Mouse (Mus musculus): ENCODE data around the gene Nfia.

DNA sequence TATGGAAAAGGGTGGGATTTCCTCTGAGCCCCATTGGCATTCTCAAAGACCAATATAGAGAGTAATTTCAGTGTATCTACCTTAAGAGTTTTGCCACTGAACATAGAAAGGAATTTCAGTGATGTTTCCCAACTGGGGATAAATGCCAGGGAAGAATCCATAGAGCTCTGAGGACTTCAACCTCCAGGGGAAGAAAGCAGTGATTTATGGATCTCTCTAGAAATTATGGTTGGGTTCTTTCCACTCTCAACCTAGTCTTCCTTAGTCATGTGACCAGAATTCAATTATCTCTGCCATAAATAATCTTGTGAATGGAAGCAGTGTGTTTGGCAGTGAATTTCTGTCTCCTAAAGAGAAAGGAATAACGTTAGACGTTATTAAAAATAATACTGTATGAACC, 85.0 kb downstream of the Nfia start:
- TF ChIP-seq CTCF (IDR thresholded peaks at IDR 0.05; ENCODE audit: low read depth, low read length) (no peak), POLR2AphosphoS5 (IDR thresholded peaks at IDR 0.05; ENCODE audit: insufficient replicate concordance, low read depth, low read length) (no peak), GATA1 (IDR thresholded peaks at IDR 0.05; ENCODE audit: borderline replicate concordance, low read length) (no peak), TAL1 (conservative IDR thresholded peaks at IDR 0.05; ENCODE audit: low read depth, low read length) (no peak)

Data from G1E (cell line).